Mouse (Mus musculus) megakaryocyte progenitor cell, adult 5-6 weeks (primary cell): ENCODE measurements at regions not wholly inside any gene's neighbourhood (a gene's known extent, or its start where the extent isn't known, plus 50 kb on each side); places are given as distances from the start of the nearest gene placed in this dataset.
A peak's percentile ranks its signal among the peaks of the same experiment; 100 is the strongest.
"Not testable (repeated sequence)": the region's sequence is repeated elsewhere in the genome, so short reads cannot be mapped to it uniquely, and the experiment has no call there.

Source experiments
- ATAC-seq: replicated peaks from 2 replicates; pipeline ENCODE4 v1.8.0; 2016; ENCODE audit warnings: mild to moderate bottlenecking, moderate TSS enrichment, inconsistent platforms; ENCODE audit not compliant: poor library complexity

GRCm38 (mm10) chr13:50314001-50314400 lies 63.9 kb upstream of the Gm906 start:
- ATAC-seq, result not testable (repeated sequence)

GRCm38 (mm10) chr13:50322512-50322911 lies 72.4 kb upstream of the Gm906 start:
- peak; percentile 57 for ATAC-seq

GRCm38 (mm10) chr13:50328614-50329013 lies 78.5 kb upstream of the Gm906 start:
- no peak for ATAC-seq

- ATAC-seq, result no peak
Observed at GRCm38 (mm10) chr13:50344121-50344520, 73.5 kb upstream of the Fbxw17 start.

DNA sequence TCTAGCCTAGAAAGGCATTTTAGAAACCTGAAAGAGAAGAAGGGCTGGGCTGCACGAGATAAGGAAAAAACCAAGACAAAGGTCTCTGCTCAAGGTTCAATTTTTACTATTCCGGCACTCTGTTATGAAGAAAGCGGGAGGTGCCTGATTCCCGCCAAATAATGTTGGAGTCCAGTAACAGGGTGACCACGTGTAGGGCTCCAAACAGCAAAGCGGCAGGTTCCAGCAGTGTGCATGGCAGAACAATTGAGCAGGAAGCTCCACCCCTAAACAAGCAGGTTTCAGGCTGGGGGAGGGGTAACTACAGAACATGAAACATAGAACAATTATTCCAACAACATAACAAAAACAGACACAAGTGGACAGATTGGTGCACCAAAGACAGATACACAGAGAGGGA lies 65.7 kb upstream of the Fbxw17 start:
- no peak for ATAC-seq

DNA sequence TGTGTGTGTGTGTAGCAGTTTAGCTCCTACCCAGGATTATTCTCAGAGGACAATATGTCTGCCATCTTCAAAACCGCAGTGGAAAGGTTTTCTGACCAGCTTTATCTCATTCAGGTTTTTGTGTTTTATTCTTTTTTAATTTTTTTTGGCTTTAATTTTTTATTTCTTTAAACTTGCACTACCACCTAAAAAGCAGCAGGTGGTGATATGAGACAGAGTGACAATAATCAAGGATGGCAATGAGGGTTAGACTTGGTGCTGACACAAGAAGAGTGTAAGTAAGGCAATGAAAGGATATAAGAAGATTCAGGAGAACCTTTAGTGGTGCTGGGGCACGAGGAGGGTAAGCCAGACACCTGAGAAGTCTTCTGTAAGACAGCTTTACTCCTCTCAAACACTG lies 62.4 kb upstream of the Fbxw17 start:
- no peak for ATAC-seq

- no peak for ATAC-seq
Observed at GRCm38 (mm10) chr13:50359536-50359935, 58.1 kb upstream of the Fbxw17 start.
